Mouse (Mus musculus): ENCODE data around the gene Tinf2. TPM values are rescaled to one million over a fixed set of nuclear protein-coding genes. Genes with fewer than 3 reads are reported as not detected.

Gene Tinf2
- polyA plus RNA-seq, 1 experiment: 18.0 TPM

DNA sequence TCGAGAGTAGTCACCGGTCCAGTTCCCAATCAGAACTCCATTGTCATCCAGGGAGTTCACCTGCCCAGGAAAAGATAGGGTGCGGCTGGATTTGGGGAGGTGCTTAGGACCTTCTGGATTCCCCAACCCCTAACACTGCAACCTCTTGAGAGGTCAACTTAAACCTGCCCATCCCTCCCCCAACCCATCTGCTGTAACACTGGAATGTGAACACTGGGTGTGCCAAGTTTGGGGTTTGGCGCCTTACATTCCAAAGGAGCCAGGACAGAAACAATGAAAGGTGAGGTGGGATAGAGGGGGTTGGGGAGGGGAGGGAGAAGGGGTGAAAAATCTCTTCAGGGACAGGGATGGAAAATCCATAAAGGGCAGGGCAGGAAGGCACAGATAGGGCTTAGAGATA, 27.9 kb upstream of the Tinf2 start:
- H3K4me3 ChIP-seq (ENCODE audit: insufficient read depth, low read length): no peak overlapping the region
- H3K4me1 ChIP-seq (ENCODE audit: control insufficient read depth, insufficient read depth, low read length): peaks cover 11% of the 10 kb centered on the region
- H3K27ac ChIP-seq (ENCODE audit: insufficient read depth, low read depth, low read length): no peak overlapping the region
- TF ChIP-seq CTCF (IDR thresholded peaks at IDR 0.05; ENCODE audit: low read depth, low read length) (no peak), POLR2A (IDR thresholded peaks at IDR 0.05; ENCODE audit: borderline replicate concordance, low read depth, low read length) (no peak)

DNA sequence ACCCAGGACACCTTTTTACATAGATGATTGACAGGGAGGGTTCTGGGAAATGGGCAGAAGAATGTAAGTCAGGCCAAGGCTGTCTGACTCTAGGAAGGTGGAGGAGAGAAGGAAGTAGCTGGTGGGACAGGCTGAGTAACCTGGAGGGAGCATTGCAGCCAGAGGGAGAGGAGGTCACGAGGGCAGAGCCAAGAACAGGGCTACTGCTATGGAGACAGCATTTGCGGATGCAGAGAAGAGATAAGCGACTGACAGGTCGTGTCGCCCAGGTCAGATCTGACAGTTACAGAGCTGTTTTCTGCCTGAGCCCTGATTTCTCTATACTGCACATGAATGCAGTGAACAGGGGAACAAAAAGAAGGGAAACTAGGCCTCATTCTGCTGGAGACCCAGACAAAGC, 25.8 kb upstream of the Tinf2 start:
- TF ChIP-seq CTCF (IDR thresholded peaks at IDR 0.05; ENCODE audit: low read depth, low read length) (no peak), POLR2A (IDR thresholded peaks at IDR 0.05; ENCODE audit: borderline replicate concordance, low read depth, low read length) (no peak)

DNA sequence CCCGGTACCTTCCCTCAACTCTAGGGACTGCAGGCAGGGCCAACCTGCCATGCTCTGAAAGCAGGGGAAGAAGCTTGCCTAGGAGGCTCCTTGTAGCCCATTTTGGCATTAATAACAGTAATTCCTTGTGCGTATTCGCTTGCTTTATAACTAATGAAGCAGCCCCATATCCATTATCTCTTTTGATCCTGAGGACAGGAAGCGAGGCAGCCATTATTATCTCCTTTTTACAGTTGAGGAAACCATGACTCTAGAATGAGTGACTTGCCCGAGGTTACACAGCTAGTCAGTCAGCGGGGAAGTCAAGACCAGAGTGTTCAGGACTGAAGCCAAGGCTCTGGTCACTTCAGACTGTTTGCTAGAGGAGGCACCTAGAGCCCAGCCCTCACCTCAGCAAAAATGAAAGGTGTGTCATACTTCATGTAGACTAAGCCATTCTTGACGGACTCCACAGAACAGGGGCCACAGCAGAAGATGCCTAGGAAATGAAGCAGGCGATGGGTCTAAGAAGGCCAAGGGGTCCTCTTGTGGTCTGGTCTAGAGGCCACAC, 24.5 kb upstream of the Tinf2 start:
- TF ChIP-seq CTCF (IDR thresholded peaks at IDR 0.05; ENCODE audit: low read depth, low read length): no peak
- TF ChIP-seq POLR2A (IDR thresholded peaks at IDR 0.05; ENCODE audit: borderline replicate concordance, low read depth, low read length): no peak
- Histone ChIP-seq H3K4me3 (ENCODE audit: insufficient read depth, low read length) (no peak overlapping the region), H3K27ac (ENCODE audit: insufficient read depth, low read depth, low read length) (no peak overlapping the region), H3K4me1 (ENCODE audit: control insufficient read depth, insufficient read depth, low read length) (peaks cover 19% of the 10 kb centered on the region)

More for the DNA sequence above, 25.8 kb upstream of the Tinf2 start:
- H3K27ac ChIP-seq (ENCODE audit: insufficient read depth, low read depth, low read length): no peak overlapping the region
- peaks cover 19% of the 10 kb centered on the region for H3K4me1 ChIP-seq (ENCODE audit: control insufficient read depth, insufficient read depth, low read length)
- H3K4me3 ChIP-seq (ENCODE audit: insufficient read depth, low read length): no peak overlapping the region

DNA sequence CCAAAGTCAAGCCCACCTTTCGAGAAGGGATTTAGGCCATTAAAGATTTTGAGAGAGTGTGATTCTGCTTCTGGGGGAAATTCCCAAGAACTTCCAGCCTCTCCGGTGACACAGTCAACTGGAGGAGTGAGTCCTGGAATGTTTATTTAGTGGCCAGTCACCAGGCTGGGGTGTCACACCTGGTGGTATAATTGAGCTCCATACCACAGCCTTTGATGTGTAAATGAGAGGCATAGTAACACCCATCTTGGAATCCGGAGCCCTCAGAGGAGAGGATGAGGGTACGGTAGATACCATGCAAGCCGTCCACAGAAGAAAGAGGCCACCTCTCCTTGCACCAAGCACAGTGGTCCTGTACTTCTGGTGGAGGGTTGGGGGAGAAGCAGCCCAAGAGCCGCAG, 21.1 kb upstream of the Tinf2 start:
- no peak overlapping the region for H3K4me3 ChIP-seq (ENCODE audit: insufficient read depth, low read length)
- TF ChIP-seq POLR2A (IDR thresholded peaks at IDR 0.05; ENCODE audit: borderline replicate concordance, low read depth, low read length): no peak
- TF ChIP-seq CTCF (IDR thresholded peaks at IDR 0.05; ENCODE audit: low read depth, low read length): no peak
- H3K27ac ChIP-seq (ENCODE audit: insufficient read depth, low read depth, low read length): no peak overlapping the region
- peaks cover 29% of the 10 kb centered on the region for H3K4me1 ChIP-seq (ENCODE audit: control insufficient read depth, insufficient read depth, low read length)

DNA sequence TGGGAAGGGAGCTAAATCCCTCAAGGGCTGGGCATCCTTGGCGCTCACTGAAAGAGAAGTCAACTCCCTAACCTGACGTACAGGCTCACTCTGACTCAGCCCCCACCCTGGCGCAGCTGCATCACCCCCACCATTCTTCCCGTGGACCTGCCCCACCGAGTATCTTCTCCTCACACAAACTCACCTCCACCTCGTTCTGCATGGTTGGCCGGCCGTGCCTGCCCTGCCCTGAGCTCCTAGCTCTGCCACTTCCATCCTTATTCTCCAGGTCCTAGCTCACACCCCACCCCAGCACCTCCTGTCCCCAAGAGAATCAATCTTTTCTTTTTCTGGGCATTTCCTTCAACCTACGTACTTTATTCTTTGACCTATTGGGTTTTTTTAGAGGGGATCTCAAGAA, 19.5 kb upstream of the Tinf2 start:
- Histone ChIP-seq H3K4me3 (ENCODE audit: insufficient read depth, low read length) (no peak overlapping the region), H3K4me1 (ENCODE audit: control insufficient read depth, insufficient read depth, low read length) (peaks cover 38% of the 10 kb centered on the region), H3K27ac (ENCODE audit: insufficient read depth, low read depth, low read length) (no peak overlapping the region)
- TF ChIP-seq POLR2A (IDR thresholded peaks at IDR 0.05; ENCODE audit: borderline replicate concordance, low read depth, low read length) (no peak), CTCF (IDR thresholded peaks at IDR 0.05; ENCODE audit: low read depth, low read length) (no peak)

DNA sequence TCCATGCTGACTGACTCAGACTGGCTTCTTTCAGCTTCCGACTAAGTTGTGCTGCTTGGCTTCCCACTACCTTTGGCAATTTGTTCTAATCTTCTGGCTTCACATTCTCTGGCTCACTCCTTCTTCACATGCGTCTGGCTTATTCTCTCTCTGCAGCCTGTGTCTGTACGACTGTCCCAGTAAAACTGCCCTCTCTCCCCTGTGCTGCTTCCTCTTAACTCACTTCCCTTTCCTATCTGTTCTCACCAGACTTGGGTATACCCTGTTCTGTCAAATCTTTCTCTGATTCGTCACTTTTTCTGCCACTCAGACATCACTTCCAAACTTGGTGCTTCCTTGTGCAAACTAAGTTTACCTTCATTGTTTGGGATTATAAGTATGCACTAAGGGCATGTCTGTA, 15.6 kb upstream of the Tinf2 start:
- Histone ChIP-seq H3K4me3 (ENCODE audit: insufficient read depth, low read length) (peak overlapping the region; percentile 59), H3K27ac (ENCODE audit: insufficient read depth, low read depth, low read length) (peak overlapping the region; percentile 63), H3K4me1 (ENCODE audit: control insufficient read depth, insufficient read depth, low read length) (peaks cover 26% of the 10 kb centered on the region)
- no peak for TF ChIP-seq CTCF (IDR thresholded peaks at IDR 0.05; ENCODE audit: low read depth, low read length)
- TF ChIP-seq POLR2A (IDR thresholded peaks at IDR 0.05; ENCODE audit: borderline replicate concordance, low read depth, low read length): no peak

DNA sequence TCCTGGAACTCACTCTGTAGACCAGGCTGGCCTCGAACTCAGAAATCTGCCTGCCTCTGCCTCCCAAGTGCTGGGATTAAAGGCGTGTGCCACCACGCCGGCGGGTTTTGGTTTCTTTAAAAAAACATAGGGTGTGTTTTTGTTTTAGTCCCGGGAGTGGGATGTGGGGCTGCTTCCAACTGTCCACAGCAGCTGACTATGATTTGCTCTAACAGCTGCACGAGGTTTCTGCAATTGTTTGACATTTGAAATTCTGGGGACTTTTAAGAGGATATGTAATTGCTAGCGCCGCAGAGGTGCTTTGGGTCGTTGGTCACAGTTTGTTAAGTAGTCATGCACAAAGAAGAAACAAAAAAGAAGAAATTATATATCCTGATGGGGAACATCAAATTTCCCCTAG, 7.8 kb upstream of the Tinf2 start:
- Histone ChIP-seq H3K27ac (ENCODE audit: insufficient read depth, low read depth, low read length) (no peak overlapping the region), H3K4me1 (ENCODE audit: control insufficient read depth, insufficient read depth, low read length) (peaks cover 12% of the 10 kb centered on the region), H3K4me3 (ENCODE audit: insufficient read depth, low read length) (no peak overlapping the region)
- no peak for TF ChIP-seq POLR2A (IDR thresholded peaks at IDR 0.05; ENCODE audit: borderline replicate concordance, low read depth, low read length)
- TF ChIP-seq CTCF (IDR thresholded peaks at IDR 0.05; ENCODE audit: low read depth, low read length): no peak

DNA sequence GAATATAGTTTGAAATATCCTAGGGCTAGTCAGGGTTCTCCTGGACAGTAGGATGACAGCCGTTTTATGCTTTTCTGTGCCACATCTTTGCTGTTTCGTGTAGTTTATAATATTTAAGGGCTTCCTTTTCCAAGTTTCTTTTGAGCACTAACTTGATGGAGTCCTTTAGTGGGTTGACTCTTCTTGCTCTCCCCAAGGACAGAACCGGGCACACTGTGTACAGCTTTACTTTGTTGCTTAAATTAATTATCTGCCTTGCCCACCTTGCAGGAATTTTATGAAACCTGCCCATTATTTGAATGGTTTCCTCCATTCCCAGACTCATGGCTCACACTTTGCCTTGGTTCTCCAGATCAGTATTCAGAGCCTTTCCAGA, 486 bp upstream of the Tinf2 start:
- H3K4me3 ChIP-seq (ENCODE audit: insufficient read depth, low read length): peak overlapping the region; percentile 87
- H3K27ac ChIP-seq (ENCODE audit: insufficient read depth, low read depth, low read length): peak overlapping the region; percentile 26
- TF ChIP-seq CTCF (IDR thresholded peaks at IDR 0.05; ENCODE audit: low read depth, low read length) (no peak), POLR2A (IDR thresholded peaks at IDR 0.05; ENCODE audit: borderline replicate concordance, low read depth, low read length) (no peak)
- H3K4me1 ChIP-seq (ENCODE audit: control insufficient read depth, insufficient read depth, low read length): peaks cover 26% of the 10 kb centered on the region

DNA sequence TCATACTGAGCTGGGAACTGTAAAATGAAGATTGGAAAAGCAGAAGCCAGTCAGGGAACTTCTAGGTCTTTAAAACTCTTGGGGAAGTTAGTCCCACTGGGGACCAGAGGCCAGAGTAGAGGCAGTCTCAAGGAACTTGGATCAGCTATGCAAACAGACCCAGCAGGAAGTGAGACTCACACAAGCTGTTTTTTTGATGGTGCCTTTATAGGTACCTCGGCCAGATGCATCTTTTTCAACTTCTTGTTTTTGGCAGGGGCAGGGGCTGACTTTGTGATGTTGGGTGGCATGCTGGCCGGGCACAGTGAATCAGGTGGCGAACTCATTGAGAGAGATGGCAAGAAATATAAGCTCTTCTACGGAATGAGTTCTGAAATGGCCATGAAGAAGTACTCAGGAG, 4.0 kb downstream of the Tinf2 start:
- Histone ChIP-seq H3K4me3 (ENCODE audit: insufficient read depth, low read length) (no peak overlapping the region), H3K27ac (ENCODE audit: insufficient read depth, low read depth, low read length) (no peak overlapping the region), H3K4me1 (ENCODE audit: control insufficient read depth, insufficient read depth, low read length) (peaks cover 26% of the 10 kb centered on the region)
- TF ChIP-seq CTCF (IDR thresholded peaks at IDR 0.05; ENCODE audit: low read depth, low read length) (no peak), POLR2A (IDR thresholded peaks at IDR 0.05; ENCODE audit: borderline replicate concordance, low read depth, low read length) (no peak)

DNA sequence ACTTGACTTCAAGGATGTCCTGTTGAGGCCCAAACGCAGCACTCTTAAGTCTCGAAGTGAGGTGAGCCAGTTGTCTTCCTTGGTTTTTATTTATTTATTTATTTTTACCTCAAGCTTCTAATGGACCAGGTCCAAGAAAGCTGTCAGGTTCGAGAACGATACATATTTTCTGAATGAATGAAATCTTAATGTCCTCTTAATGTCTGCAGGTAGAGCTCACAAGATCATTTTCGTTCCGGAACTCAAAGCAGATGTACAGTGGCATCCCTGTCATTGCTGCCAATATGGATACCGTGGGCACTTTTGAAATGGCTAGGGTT, 8.9 kb downstream of the Tinf2 start:
- H3K27ac ChIP-seq (ENCODE audit: insufficient read depth, low read depth, low read length): peak overlapping the region; percentile 53; the same call in 1 of the 2 replicates
- H3K4me1 ChIP-seq (ENCODE audit: control insufficient read depth, insufficient read depth, low read length): peaks cover 18% of the 10 kb centered on the region
- TF ChIP-seq POLR2A (IDR thresholded peaks at IDR 0.05; ENCODE audit: borderline replicate concordance, low read depth, low read length) (no peak), CTCF (IDR thresholded peaks at IDR 0.05; ENCODE audit: low read depth, low read length) (no peak)
- H3K4me3 ChIP-seq (ENCODE audit: insufficient read depth, low read length): peak overlapping the region; percentile 66
